Mouse (Mus musculus): ENCODE measurements around the gene Lpin3. TPM values are rescaled to one million over a fixed set of nuclear protein-coding genes. Genes with fewer than 3 reads are reported as not detected.
A peak's percentile ranks its signal among the peaks of the same experiment; 100 is the strongest.

Lpin3 gene
- polyA plus RNA-seq, 1 experiment = 2.5 TPM

DNA sequence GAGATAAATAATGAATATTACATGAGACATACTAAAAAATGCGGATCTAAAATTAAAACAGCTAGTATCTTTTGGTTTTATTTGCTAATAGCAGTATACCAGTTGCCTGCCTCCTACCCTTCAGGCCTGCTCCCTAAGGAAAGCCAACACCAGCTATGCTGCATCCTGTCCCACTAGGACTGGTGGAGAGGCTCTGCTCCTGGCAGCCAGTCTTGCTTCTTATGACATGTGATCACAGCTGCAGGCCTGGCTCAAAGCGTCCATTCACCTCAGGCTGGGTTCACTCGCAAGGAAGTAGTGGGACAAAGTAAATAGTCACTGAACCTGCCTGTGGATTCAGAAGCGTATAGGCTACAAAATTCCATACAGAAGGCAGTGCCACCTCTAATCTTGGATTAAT is 3.4 kb downstream of the Lpin3 start:
- TF ChIP-seq POLR2A (IDR thresholded peaks at IDR 0.05; ENCODE audit: control insufficient read depth, extremely low read depth, insufficient read depth, low read length, poor library complexity) (no peak), CTCF (IDR thresholded peaks at IDR 0.05; ENCODE audit: borderline replicate concordance, control insufficient read depth, extremely low read depth, insufficient read depth, low read length, poor library complexity) (no peak)
- no peak for DNase-seq

GRCm38 (mm10) chr2:160884830-160885229 is 4.4 kb downstream of the Lpin3 start:
- Histone ChIP-seq H3K4me1 (replicated peaks; ENCODE audit: control insufficient read depth, insufficient read depth, low read length) (peaks cover 12% of the 10 kb centered on the region), H3K36me3 (ENCODE audit: control insufficient read depth, insufficient read depth, low read length) (no peaks in the 10 kb centered on the region), H3K27ac (ENCODE audit: control insufficient read depth, insufficient read depth, low read length) (no peak overlapping the region), H3K4me3 (ENCODE audit: control insufficient read depth, insufficient read depth, low read length) (no peak overlapping the region), H3K27me3 (ENCODE audit: control insufficient read depth, insufficient read depth, low read length) (no peaks in the 10 kb centered on the region)
- DNase-seq = peak; percentile 58
- 31% methylated on average over 2 of the region's 2 CpGs for WGBS
- no peak for TF ChIP-seq CTCF (IDR thresholded peaks at IDR 0.05; ENCODE audit: borderline replicate concordance, control insufficient read depth, extremely low read depth, insufficient read depth, low read length, poor library complexity)
- TF ChIP-seq POLR2A (IDR thresholded peaks at IDR 0.05; ENCODE audit: control insufficient read depth, extremely low read depth, insufficient read depth, low read length, poor library complexity) = no peak

More for the DNA sequence above, 3.4 kb downstream of the Lpin3 start:
- Histone ChIP-seq H3K4me3 (ENCODE audit: control insufficient read depth, insufficient read depth, low read length) (no peak overlapping the region), H3K4me1 (replicated peaks; ENCODE audit: control insufficient read depth, insufficient read depth, low read length) (peaks cover 12% of the 10 kb centered on the region), H3K27ac (ENCODE audit: control insufficient read depth, insufficient read depth, low read length) (no peak overlapping the region), H3K27me3 (ENCODE audit: control insufficient read depth, insufficient read depth, low read length) (no peaks in the 10 kb centered on the region), H3K36me3 (ENCODE audit: control insufficient read depth, insufficient read depth, low read length) (no peaks in the 10 kb centered on the region)
- WGBS = 92% methylated on average over 4 of the region's 4 CpGs

DNA sequence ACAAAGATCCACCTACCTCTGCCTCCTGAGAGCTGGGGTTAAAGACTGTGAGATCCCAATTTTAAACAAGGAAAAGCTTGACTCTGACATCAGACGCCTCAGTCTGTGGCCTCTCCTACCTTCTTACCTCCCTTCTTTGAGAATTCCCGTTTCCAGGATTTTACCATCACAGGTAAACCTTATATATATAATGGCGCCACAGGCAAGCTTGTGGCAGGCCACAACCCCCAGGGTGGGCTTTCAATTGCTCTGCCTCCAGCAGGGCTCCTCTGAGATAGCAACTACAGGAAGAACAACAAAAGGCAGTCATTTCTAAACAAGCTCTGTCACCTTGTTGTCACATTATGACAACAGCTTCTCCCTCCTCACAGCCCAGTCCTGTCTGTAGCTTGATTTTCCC is 5.8 kb downstream of the Lpin3 start:
- H3K27ac ChIP-seq (ENCODE audit: control insufficient read depth, insufficient read depth, low read length) = no peak overlapping the region
- H3K4me1 ChIP-seq (replicated peaks; ENCODE audit: control insufficient read depth, insufficient read depth, low read length) = peaks cover 12% of the 10 kb centered on the region
- no peak overlapping the region for H3K4me3 ChIP-seq (ENCODE audit: control insufficient read depth, insufficient read depth, low read length)
- H3K27me3 ChIP-seq (ENCODE audit: control insufficient read depth, insufficient read depth, low read length) = no peaks in the 10 kb centered on the region
- TF ChIP-seq POLR2A (IDR thresholded peaks at IDR 0.05; ENCODE audit: control insufficient read depth, extremely low read depth, insufficient read depth, low read length, poor library complexity) = no peak
- no peak for TF ChIP-seq CTCF (IDR thresholded peaks at IDR 0.05; ENCODE audit: borderline replicate concordance, control insufficient read depth, extremely low read depth, insufficient read depth, low read length, poor library complexity)
- WGBS = 94% methylated on average over 3 of the region's 3 CpGs
- no peaks in the 10 kb centered on the region for H3K36me3 ChIP-seq (ENCODE audit: control insufficient read depth, insufficient read depth, low read length)
- DNase-seq = no peak

DNA sequence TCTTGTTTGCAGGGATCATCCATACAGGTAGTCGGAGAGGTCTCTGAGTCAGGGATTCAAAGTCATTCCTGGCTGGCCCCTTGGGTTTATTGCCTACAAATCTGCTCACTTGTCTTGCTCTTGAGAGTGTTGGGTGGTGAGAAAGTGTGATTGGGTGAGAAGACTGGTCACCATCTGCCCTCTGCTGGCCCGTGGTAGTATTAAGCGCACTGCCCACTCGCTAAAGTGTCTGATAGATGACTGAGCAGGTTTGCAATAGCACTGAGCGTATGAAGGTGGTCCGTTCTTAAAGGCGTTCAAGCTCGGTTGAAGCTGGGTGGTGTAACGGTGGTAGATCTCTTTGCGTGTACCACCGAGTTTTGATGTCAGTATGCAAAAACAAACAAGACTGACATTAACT is 6.8 kb downstream of the Lpin3 start:
- Histone ChIP-seq H3K36me3 (ENCODE audit: control insufficient read depth, insufficient read depth, low read length) (no peaks in the 10 kb centered on the region), H3K27me3 (ENCODE audit: control insufficient read depth, insufficient read depth, low read length) (no peaks in the 10 kb centered on the region), H3K4me3 (ENCODE audit: control insufficient read depth, insufficient read depth, low read length) (no peak overlapping the region), H3K4me1 (replicated peaks; ENCODE audit: control insufficient read depth, insufficient read depth, low read length) (peaks cover 12% of the 10 kb centered on the region), H3K27ac (ENCODE audit: control insufficient read depth, insufficient read depth, low read length) (no peak overlapping the region)
- 3% methylated on average over 11 of the region's 11 CpGs for WGBS
- TF ChIP-seq POLR2A (IDR thresholded peaks at IDR 0.05; ENCODE audit: control insufficient read depth, extremely low read depth, insufficient read depth, low read length, poor library complexity) = no peak
- TF ChIP-seq CTCF (IDR thresholded peaks at IDR 0.05; ENCODE audit: borderline replicate concordance, control insufficient read depth, extremely low read depth, insufficient read depth, low read length, poor library complexity) = no peak
- DNase-seq = peak; percentile 61

DNA sequence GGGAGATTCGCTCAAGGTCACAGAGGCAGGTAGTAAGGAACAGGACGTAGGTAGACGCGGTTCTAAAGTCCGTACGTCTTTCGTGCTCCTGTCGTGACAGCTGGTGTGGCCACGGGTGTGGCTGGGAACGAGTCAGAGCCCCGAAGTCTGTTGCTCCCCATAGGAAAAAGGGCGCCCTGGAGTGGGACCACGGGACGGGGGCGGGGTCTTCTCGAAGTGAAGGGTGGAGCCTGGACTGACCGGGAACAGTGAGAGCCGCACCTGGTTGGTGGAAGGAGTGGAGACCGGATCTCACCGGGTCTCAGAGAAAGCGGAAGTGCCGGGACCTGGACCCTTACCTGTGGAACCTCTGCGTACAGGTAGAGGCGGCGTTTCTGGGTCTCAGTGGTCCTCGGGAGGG is 7.4 kb downstream of the Lpin3 start:
- 2% methylated on average over 26 of the region's 26 CpGs for WGBS

DNA sequence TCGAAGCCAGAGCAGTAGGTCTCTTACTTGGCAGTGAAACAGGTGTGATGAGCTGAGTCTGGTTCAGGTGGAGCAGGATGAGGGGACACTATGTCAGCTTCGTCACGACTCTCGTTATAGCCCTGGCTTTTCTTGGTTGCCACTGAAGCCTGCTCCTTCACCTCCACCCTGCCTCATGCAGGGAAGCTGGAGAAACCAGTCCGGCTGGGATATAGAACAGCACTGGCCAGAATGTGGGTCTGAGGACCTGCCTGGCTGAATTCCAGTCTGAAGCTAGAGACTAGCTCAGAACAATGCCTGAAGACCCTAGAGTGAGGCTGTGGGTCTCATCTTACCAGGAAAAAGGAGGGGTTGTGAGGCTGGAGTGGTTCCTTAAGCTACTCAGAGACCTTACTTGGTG is 10.6 kb downstream of the Lpin3 start:
- Histone ChIP-seq H3K36me3 (ENCODE audit: control insufficient read depth, insufficient read depth, low read length) (no peaks in the 10 kb centered on the region), H3K4me1 (replicated peaks; ENCODE audit: control insufficient read depth, insufficient read depth, low read length) (peaks cover 12% of the 10 kb centered on the region), H3K27me3 (ENCODE audit: control insufficient read depth, insufficient read depth, low read length) (no peaks in the 10 kb centered on the region), H3K4me3 (ENCODE audit: control insufficient read depth, insufficient read depth, low read length) (no peak overlapping the region), H3K27ac (ENCODE audit: control insufficient read depth, insufficient read depth, low read length) (no peak overlapping the region)
- 84% methylated on average over 5 of the region's 5 CpGs for WGBS
- no peak for TF ChIP-seq POLR2A (IDR thresholded peaks at IDR 0.05; ENCODE audit: control insufficient read depth, extremely low read depth, insufficient read depth, low read length, poor library complexity)
- no peak for TF ChIP-seq CTCF (IDR thresholded peaks at IDR 0.05; ENCODE audit: borderline replicate concordance, control insufficient read depth, extremely low read depth, insufficient read depth, low read length, poor library complexity)
- DNase-seq = no peak

More for the DNA sequence above, 7.4 kb downstream of the Lpin3 start:
- H3K4me1 ChIP-seq (replicated peaks; ENCODE audit: control insufficient read depth, insufficient read depth, low read length) = peaks cover 12% of the 10 kb centered on the region
- no peaks in the 10 kb centered on the region for H3K27me3 ChIP-seq (ENCODE audit: control insufficient read depth, insufficient read depth, low read length)
- no peak overlapping the region for H3K27ac ChIP-seq (ENCODE audit: control insufficient read depth, insufficient read depth, low read length)
- peak; percentile 23 for DNase-seq
- H3K36me3 ChIP-seq (ENCODE audit: control insufficient read depth, insufficient read depth, low read length) = no peaks in the 10 kb centered on the region
- H3K4me3 ChIP-seq (ENCODE audit: control insufficient read depth, insufficient read depth, low read length) = peak overlapping the region; percentile 37
- TF ChIP-seq POLR2A (IDR thresholded peaks at IDR 0.05; ENCODE audit: control insufficient read depth, extremely low read depth, insufficient read depth, low read length, poor library complexity) (no peak), CTCF (IDR thresholded peaks at IDR 0.05; ENCODE audit: borderline replicate concordance, control insufficient read depth, extremely low read depth, insufficient read depth, low read length, poor library complexity) (0 out of 2 replicates have a peak, but pooled peaks have one; percentile 17)

- 90% methylated on average over 9 of the region's 9 CpGs for WGBS
- no peak overlapping the region for H3K27ac ChIP-seq (ENCODE audit: control insufficient read depth, insufficient read depth, low read length)
- no peak for DNase-seq
- H3K4me3 ChIP-seq (ENCODE audit: control insufficient read depth, insufficient read depth, low read length) = no peak overlapping the region
- no peaks in the 10 kb centered on the region for H3K36me3 ChIP-seq (ENCODE audit: control insufficient read depth, insufficient read depth, low read length)
- TF ChIP-seq CTCF (IDR thresholded peaks at IDR 0.05; ENCODE audit: borderline replicate concordance, control insufficient read depth, extremely low read depth, insufficient read depth, low read length, poor library complexity) (no peak), POLR2A (IDR thresholded peaks at IDR 0.05; ENCODE audit: control insufficient read depth, extremely low read depth, insufficient read depth, low read length, poor library complexity) (no peak)
- peaks cover 12% of the 10 kb centered on the region for H3K4me1 ChIP-seq (replicated peaks; ENCODE audit: control insufficient read depth, insufficient read depth, low read length)
- H3K27me3 ChIP-seq (ENCODE audit: control insufficient read depth, insufficient read depth, low read length) = no peaks in the 10 kb centered on the region
These were observed 11.2 kb downstream of the Lpin3 start for GRCm38 (mm10) chr2:160891697-160892096.
